ENCODE assay signal across 9 mouse cellular contexts in the genomic region with DNA sequence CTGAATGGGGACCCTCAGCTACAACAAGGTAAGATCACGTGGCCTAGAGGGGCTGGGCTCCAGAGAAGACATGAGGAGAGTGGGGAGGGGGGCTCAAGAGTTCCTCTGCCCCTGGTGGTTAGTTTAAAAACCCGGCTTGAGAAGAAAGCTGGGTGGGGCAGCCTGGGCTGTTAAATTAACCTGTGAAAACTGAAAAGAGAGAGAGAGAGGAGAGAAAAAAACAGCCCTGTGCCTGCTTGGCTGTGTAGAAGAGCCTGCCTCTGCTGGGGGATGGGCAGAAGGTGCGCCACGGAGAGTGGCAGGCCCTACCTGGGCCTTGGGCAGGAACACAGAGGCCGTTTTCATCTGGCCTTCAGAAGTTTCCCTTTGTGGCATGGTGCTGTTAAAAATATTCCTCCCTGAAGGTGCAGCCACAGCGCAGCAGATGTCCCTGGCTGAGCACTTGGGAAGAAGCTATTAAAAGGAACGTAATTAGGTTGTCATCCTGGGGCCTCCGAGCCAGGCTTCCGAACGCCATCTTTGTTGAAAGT.
A peak's percentile ranks its signal among the peaks of the same experiment; 100 is the strongest.
DNase-seq lines count a peak whose midpoint lies in the region; ATAC-seq lines count a peak whose summit lies in the region.
"Had no signal": no experiment of that assay in that cellular context is flagged by ENCODE, and none has a peak within 500 bp of the region (broad histone marks: within the 10 kb centered on the region; RNA-seq: fewer than 3 reads in every experiment).

No protein-coding gene starts in this region.

- ATAC-seq in heart, embryonic 14.5 days (ENCODE audit: insufficient number of reproducible peaks, insufficient read depth, low FRiP score, low read depth): no peak
- peak; percentile 51; the same call in 1 of the 2 replicates for ATAC-seq in embryonic facial prominence, embryonic 14.5 days (ENCODE audit: low read depth)
- no peak for ATAC-seq in limb, embryonic 15.5 days (ENCODE audit: insufficient number of reproducible peaks, low FRiP score, low TSS enrichment, low read depth)

- peaks cover 24 to 34% of the 10 kb centered on the region in 2 experiments for H3K4me1 ChIP-seq in heart, embryonic 14.5 days (ENCODE audit: control insufficient read depth in 2 of 2, insufficient read depth in 2 of 2, low read length in 2 of 2)
- peaks cover 15% of the 10 kb centered on the region for H3K4me1 ChIP-seq in embryonic facial prominence, embryonic 14.5 days (ENCODE audit: control insufficient read depth, insufficient read depth, low read length)
- H3K4me1 ChIP-seq in limb, embryonic 15.5 days: peaks cover 17% of the 10 kb centered on the region

- H3K4me3 ChIP-seq in heart, embryonic 14.5 days (ENCODE audit: control insufficient read depth in 1 of 2, insufficient read depth in 1 of 2, low read depth in 1 of 2, low read length in 2 of 2): no peak overlapping the region
- no peak overlapping the region for H3K4me3 ChIP-seq in embryonic facial prominence, embryonic 14.5 days (ENCODE audit: low read depth, low read length)
- no peak overlapping the region for H3K4me3 ChIP-seq in limb, embryonic 15.5 days

- 18% methylated on average over 10 of the region's 10 CpGs for WGBS in heart, embryonic 14.5 days
- WGBS in embryonic facial prominence, embryonic 14.5 days: 14% methylated on average over 10 of the region's 10 CpGs
- WGBS in limb, embryonic 15.5 days: 17% methylated on average over 10 of the region's 10 CpGs

- no peaks in the 10 kb centered on the region for H3K9me3 ChIP-seq in heart, embryonic 14.5 days (ENCODE audit: control insufficient read depth, low read length)
- H3K9me3 ChIP-seq in embryonic facial prominence, embryonic 14.5 days (ENCODE audit: control insufficient read depth, low read length): no peaks in the 10 kb centered on the region
- H3K9me3 ChIP-seq in limb, embryonic 15.5 days: no peaks in the 10 kb centered on the region

- H3K4me2 ChIP-seq in heart, embryonic 14.5 days (ENCODE audit: low read length): no peak overlapping the region
- H3K4me2 ChIP-seq in embryonic facial prominence, embryonic 14.5 days (ENCODE audit: low read depth, low read length): no peak overlapping the region
- 0 out of 2 replicates have a peak overlapping the region, but pooled peaks have one; percentile 3 for H3K4me2 ChIP-seq in limb, embryonic 15.5 days

- 0 out of 2 replicates have a peak overlapping the region, but pooled peaks have one; percentile 28 for H3K9ac ChIP-seq in heart, embryonic 14.5 days (ENCODE audit: low read length)
- no peak overlapping the region for H3K9ac ChIP-seq in embryonic facial prominence, embryonic 14.5 days (ENCODE audit: low read depth, low read length)
- no peak overlapping the region for H3K9ac ChIP-seq in limb, embryonic 15.5 days

- no peaks in the 10 kb centered on the region for H3K36me3 ChIP-seq in heart, embryonic 14.5 days (ENCODE audit: control insufficient read depth, insufficient read depth, low read length)
- no peaks in the 10 kb centered on the region for H3K36me3 ChIP-seq in embryonic facial prominence, embryonic 14.5 days (ENCODE audit: control insufficient read depth, insufficient read depth, low read length)
- H3K36me3 ChIP-seq in limb, embryonic 15.5 days: no peaks in the 10 kb centered on the region

- no peaks in the 10 kb centered on the region for H3K27me3 ChIP-seq in heart, embryonic 14.5 days (ENCODE audit: control insufficient read depth, insufficient read depth, low read length)
- H3K27me3 ChIP-seq in embryonic facial prominence, embryonic 14.5 days (replicated peaks; ENCODE audit: control insufficient read depth, insufficient read depth, low read length): no peaks in the 10 kb centered on the region
- H3K27me3 ChIP-seq in limb, embryonic 15.5 days: no peaks in the 10 kb centered on the region

- no peak for DNase-seq in heart, postnatal 4 days
- peak; percentile 46 for DNase-seq in MN1 (ENCODE audit: low spot score)
- DNase-seq in embryonic facial prominence, embryonic 14.5 days (ENCODE audit: low spot score): no peak
- no peak for DNase-seq in thymus, postnatal 36 days
- DNase-seq in spleen, adult 12 weeks (ENCODE audit: low spot score): no peak
- DNase-seq in adrenal gland, postnatal 25 days: no peak
- DNase-seq: thymus, adult 2 months had no signal

- peak overlapping the region; percentile 51 to 58; a peak in 3 of 4 replicates for H3K27ac ChIP-seq in heart, embryonic 14.5 days (replicated peaks in 1 of 2; ENCODE audit: control insufficient read depth in 1 of 2, insufficient read depth in 1 of 2, low read depth in 2 of 2, low read length in 2 of 2)
- H3K27ac ChIP-seq in embryonic facial prominence, embryonic 14.5 days (replicated peaks; ENCODE audit: low read depth, low read length): 0 out of 2 replicates have a peak overlapping the region, but pooled peaks have one; percentile 15
- no peak overlapping the region for H3K27ac ChIP-seq in limb, embryonic 15.5 days
